In the genomic region with DNA sequence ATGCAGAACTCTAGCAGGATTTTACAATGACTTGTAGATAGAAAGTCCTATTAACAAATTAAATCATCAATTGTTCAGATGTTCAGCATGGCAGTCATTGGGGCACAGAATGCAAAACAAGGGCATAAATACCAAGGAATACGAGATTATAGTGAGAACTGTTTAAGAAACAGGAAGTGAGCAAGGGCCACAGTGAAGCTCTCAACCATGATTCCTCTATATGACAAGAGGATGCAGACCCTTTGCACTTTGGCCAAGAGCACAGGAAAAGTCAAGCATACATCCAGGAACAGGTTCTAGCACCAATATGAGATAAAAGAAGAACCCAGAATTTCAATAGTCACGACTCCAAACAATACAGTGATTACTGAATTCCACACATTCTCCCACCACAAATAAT, we compare ENCODE assay signal across 21 mouse cellular contexts. TPM values are rescaled to one million over a fixed set of nuclear protein-coding genes. Genes with fewer than 3 reads are reported as not detected.
DNase-seq lines count a peak whose midpoint lies in the region; ATAC-seq and TF ChIP-seq lines count a peak whose summit lies in the region.
"Had no signal": no experiment of that assay in that cellular context is flagged by ENCODE, and none has a peak within 500 bp of the region (broad histone marks: within the 10 kb centered on the region; RNA-seq: fewer than 3 reads in every experiment).

No protein-coding gene starts in this region.

- H3K4me3 ChIP-seq in spleen, adult 2 months (ENCODE audit: extremely low read depth, insufficient read depth, insufficient read length), result no peak overlapping the region
- H3K4me3 ChIP-seq in CH12.LX (replicated peaks in 1 of 3; ENCODE audit: low read depth in 2 of 3, low read length in 2 of 3, poor library complexity in 1 of 3), result no peak overlapping the region
- H3K4me3 ChIP-seq: embryonic facial prominence, embryonic 10.5 days; forebrain, embryonic 13.5 days; heart, embryonic 12.5 days; hindbrain, embryonic 10.5 days; hindbrain, embryonic 15.5 days had no signal

- no peak overlapping the region for H3K9ac ChIP-seq in CH12.LX (ENCODE audit: insufficient read depth, low read depth)
- H3K9ac ChIP-seq: forebrain, embryonic 13.5 days; forebrain, postnatal 0 days; heart, embryonic 12.5 days; hindbrain, embryonic 15.5 days had no signal

- no peaks in the 10 kb centered on the region for H3K79me2 ChIP-seq in CH12.LX (replicated peaks; ENCODE audit: control insufficient read depth, extremely low read depth, insufficient read depth, poor library complexity, severe bottlenecking)

- DNase-seq in spleen, adult 2 months (ENCODE audit: low read depth in 1 of 2, low spot score in 2 of 2), result peak; percentile 41 to 50
- no peak for DNase-seq in spleen, postnatal 14 days (ENCODE audit: low spot score in 2 of 2)
- peak; percentile 26 for DNase-seq in CH12.LX (ENCODE audit: extremely low read depth)
- no peak for DNase-seq in layer of hippocampus, adult 11-12 months (ENCODE audit: low spot score)
- no peak for DNase-seq in kidney, postnatal 14 days
- DNase-seq: adrenal gland, postnatal 14 days; cerebellum, adult 18-20 months; cerebellum, adult 9-11 months; cerebellum, postnatal 36 days; forebrain, postnatal 0 days; gastrocnemius, postnatal 14 days had no signal

- 26% methylated on average over 2 of the region's 2 CpGs for WGBS in spleen, adult 2 months

- TF ChIP-seq RAD21 in CH12.LX (IDR thresholded peaks at IDR 0.05; ENCODE audit: low read depth, low read length), result no peak

- no peak overlapping the region for H3K4me2 ChIP-seq in CH12.LX (ENCODE audit: insufficient read depth, low read depth, poor library complexity, severe bottlenecking)
- H3K4me2 ChIP-seq: forebrain, embryonic 13.5 days; heart, embryonic 12.5 days; hindbrain, embryonic 15.5 days had no signal

- dilution Hi-C loops in CH12.LX (cut with MboI; ENCODE audit: extremely low pct_ligation_motif_present, extremely low pct_unique_long_range_greater_than_20kb, low sequenced_read_pairs), result no loop called here

- TF ChIP-seq CTCF in spleen, adult 2 months (IDR thresholded peaks at IDR 0.05; ENCODE audit: extremely low read depth, insufficient read depth, insufficient read length, insufficient replicate concordance), result no peak
- no peak for TF ChIP-seq CTCF in CH12.LX (conservative IDR thresholded peaks at IDR 0.05 in 1 of 2, IDR thresholded peaks at IDR 0.05 in 1 of 2; ENCODE audit: low read depth in 2 of 2, low read length in 2 of 2)

- TF ChIP-seq POLR2A in spleen, adult 2 months (IDR thresholded peaks at IDR 0.05; ENCODE audit: low read depth, low read length), result no peak
- TF ChIP-seq POLR2A in CH12.LX (IDR thresholded peaks at IDR 0.05; ENCODE audit: low read depth, low read length), result no peak

- no peak overlapping the region for H3K27ac ChIP-seq in spleen, adult 2 months (ENCODE audit: insufficient read depth, low read length)
- H3K27ac ChIP-seq in CH12.LX (ENCODE audit: insufficient read depth, low read depth), result no peak overlapping the region
- H3K27ac ChIP-seq: embryonic facial prominence, embryonic 10.5 days; forebrain, embryonic 13.5 days; hindbrain, embryonic 10.5 days; hindbrain, embryonic 15.5 days had no signal

- peaks cover 6% of the 10 kb centered on the region; the same call in 1 of the 2 replicates for H3K4me1 ChIP-seq in spleen, adult 2 months (ENCODE audit: control insufficient read depth, insufficient read depth, insufficient read length)
- H3K4me1 ChIP-seq in CH12.LX (ENCODE audit: control insufficient read depth in 1 of 2, insufficient read depth in 2 of 2), result peaks cover 0 to 26% of the 10 kb centered on the region in 2 experiments; a peak in 2 of 4 replicates
- H3K4me1 ChIP-seq: embryonic facial prominence, embryonic 10.5 days; forebrain, embryonic 13.5 days; heart, embryonic 12.5 days; hindbrain, embryonic 10.5 days; hindbrain, embryonic 15.5 days had no signal

- in situ Hi-C loops in CH12.LX (cut with MboI; ENCODE audit: low pct_ligation_motif_present, low pct_unique_long_range_greater_than_20kb, low sequenced_read_pairs), result no loop called here

- no peaks in the 10 kb centered on the region for H3K36me3 ChIP-seq in spleen, adult 2 months (ENCODE audit: control insufficient read depth, insufficient read depth, low read length)
- H3K36me3 ChIP-seq in CH12.LX (replicated peaks in 1 of 2; ENCODE audit: control insufficient read depth in 1 of 2, insufficient read depth in 1 of 2, low read length in 1 of 2), result no peaks in the 10 kb centered on the region
- H3K36me3 ChIP-seq: embryonic facial prominence, embryonic 10.5 days; heart, embryonic 12.5 days; hindbrain, embryonic 10.5 days; hindbrain, embryonic 15.5 days had no signal

- H3K9me3 ChIP-seq in CH12.LX (replicated peaks; ENCODE audit: low read length), result no peaks in the 10 kb centered on the region
- H3K9me3 ChIP-seq: embryonic facial prominence, embryonic 10.5 days; forebrain, embryonic 13.5 days; heart, embryonic 12.5 days; hindbrain, embryonic 10.5 days; hindbrain, embryonic 15.5 days had no signal

- peak; percentile 63; the same call in 1 of the 2 replicates for ATAC-seq in megakaryocyte progenitor cell, adult 5-6 weeks (replicated peaks; ENCODE audit: poor library complexity)
- ATAC-seq: CD4-positive, CD25-positive, alpha-beta regulatory T cell, adult 4 months; forebrain, embryonic 13.5 days; forebrain, postnatal 0 days had no signal

- no peaks in the 10 kb centered on the region for H3K27me3 ChIP-seq in spleen, adult 2 months (ENCODE audit: control insufficient read depth, insufficient read depth, low read length)
- H3K27me3 ChIP-seq in CH12.LX (replicated peaks), result no peaks in the 10 kb centered on the region
- H3K27me3 ChIP-seq: forebrain, embryonic 13.5 days; heart, embryonic 12.5 days; hindbrain, embryonic 15.5 days had no signal

- TF ChIP-seq EP300 in CH12.LX (IDR thresholded peaks at IDR 0.05; ENCODE audit: low read length), result no peak

TF ChIP-seq in CH12.LX, 34 proteins besides CTCF, POLR2A, EP300 and RAD21:
- no peak for TF ChIP-seq TCF12 (IDR thresholded peaks at IDR 0.05; ENCODE audit: low read depth, low read length)
- TF ChIP-seq PAX5 (IDR thresholded peaks at IDR 0.05; ENCODE audit: low read length), result no peak
- TF ChIP-seq MYC (IDR thresholded peaks at IDR 0.05; ENCODE audit: low read depth, low read length), result no peak
- TF ChIP-seq KAT2A (IDR thresholded peaks at IDR 0.05; ENCODE audit: insufficient replicate concordance, low read length), result no peak
- TF ChIP-seq CHD1 (IDR thresholded peaks at IDR 0.05; ENCODE audit: low read depth, low read length), result no peak
- TF ChIP-seq UBTF (IDR thresholded peaks at IDR 0.05; ENCODE audit: low read depth, low read length), result no peak
- TF ChIP-seq ZMIZ1 (IDR thresholded peaks at IDR 0.05; ENCODE audit: low read depth, low read length), result no peak

RNA-seq across cellular contexts. Expression of a gene that starts 4.0 kb away (rescaled TPM):
- 4.2 and 7.8 TPM in 2 replicates for polyA plus RNA-seq in spleen, adult 2 months (2012; rRNA removed)
- total RNA-seq in CH12.LX (2012; rRNA removed), result 0.72 and 0.76 TPM in 2 replicates
- total RNA-seq in CH12.LX (2014; rRNA removed), result 3.2 and 4.3 TPM in 2 replicates
- polyA plus RNA-seq in CH12.LX (2012; ENCODE audit: insufficient read length, low read depth), result 4.9 and 6.2 TPM in 2 replicates
- total RNA-seq in megakaryocyte progenitor cell, adult 5-6 weeks (2015), result 67.0 and 77.5 TPM in 2 replicates
- total RNA-seq in megakaryocyte progenitor cell, adult 5-6 weeks (2017), result 92.2 and 98.9 TPM in 2 replicates
- total RNA-seq: gastrocnemius, adult 18-20 months; MEL had no signal
- polyA plus RNA-seq: forebrain, embryonic 13.5 days; hindbrain, embryonic 10.5 days had no signal

RNA-seq across cellular contexts. Expression of a gene that starts 27.6 kb away (rescaled TPM):
- polyA plus RNA-seq in spleen, adult 2 months (2012; rRNA removed), result 9.0 and 18.9 TPM in 2 replicates
- total RNA-seq in CH12.LX (2012; rRNA removed) (41.2 and 46.5 TPM in 2 replicates), CH12.LX (2014; rRNA removed) (70.8 and 78.0 TPM in 2 replicates)
- polyA plus RNA-seq in CH12.LX (2012; ENCODE audit: insufficient read length, low read depth), result 40.1 and 42.7 TPM in 2 replicates
- 0.51 and 2.6 TPM in 2 replicates for total RNA-seq in megakaryocyte progenitor cell, adult 5-6 weeks (2015)
- total RNA-seq in megakaryocyte progenitor cell, adult 5-6 weeks (2017), result 0.42 TPM in 1 of 2 replicates, not detected in the other
- total RNA-seq: gastrocnemius, adult 18-20 months; gastrocnemius, postnatal 14 days; MEL had no signal
- polyA plus RNA-seq: embryonic facial prominence, embryonic 10.5 days; forebrain, embryonic 13.5 days; hindbrain, embryonic 10.5 days; hindbrain, embryonic 15.5 days had no signal

RNA-seq across cellular contexts. Expression of a gene that starts 46.8 kb away (rescaled TPM):
- 11.4 and 12.9 TPM in 2 replicates for polyA plus RNA-seq in spleen, adult 2 months (2012; rRNA removed)
- total RNA-seq in CH12.LX (2012; rRNA removed) (0.04 and 0.08 TPM in 2 replicates), CH12.LX (2014; rRNA removed) (0.13 and 0.14 TPM in 2 replicates)
- polyA plus RNA-seq in CH12.LX (2012; ENCODE audit: insufficient read length, low read depth), result 0.25 and 0.31 TPM in 2 replicates
- total RNA-seq in megakaryocyte progenitor cell, adult 5-6 weeks (2015), result 0.20 TPM in 1 of 2 replicates, not detected in the other
- 0.20 TPM in 1 of 2 replicates, not detected in the other for total RNA-seq in megakaryocyte progenitor cell, adult 5-6 weeks (2017)
- total RNA-seq: forebrain, postnatal 0 days; MEL had no signal
- polyA plus RNA-seq: embryonic facial prominence, embryonic 14.5 days; forebrain, embryonic 13.5 days; hindbrain, embryonic 10.5 days had no signal

Comparison
In these comparisons a context has a peak if more than half of its experiments do, and no peak if none do; other contexts are left out.
1. DNase-seq: peak in spleen, adult 2 months (2 of 2) and CH12.LX (single experiment); none in spleen, postnatal 14 days (0 of 2), layer of hippocampus, adult 11-12 months (single experiment) and kidney, postnatal 14 days (single experiment).
2. RNA of a gene that starts 4.0 kb away (total RNA-seq): 67.0 to 98.9 TPM in megakaryocyte progenitor cell, adult 5-6 weeks; 0.72 to 4.3 TPM in CH12.LX; every median in the first group is over 10 times any median in the second.
3. RNA of a gene that starts 27.6 kb away (total RNA-seq): 41.2 to 78.0 TPM in CH12.LX; 0.42 to 2.6 TPM in megakaryocyte progenitor cell, adult 5-6 weeks; every median in the first group is over 10 times any median in the second.